Mouse (Mus musculus) c-Kit-positive CD71-positive TER-119-negative erythroid progenitor cells, embryonic 14.5 days (primary cell): ENCODE results near the gene Greb1.

Experiments
- DNase-seq: peaks from one replicate; pipeline ENCODE4 v3.0.0-alpha.2; 2013; ENCODE audit warnings: low read depth

Greb1 gene

GRCm38 (mm10) chr12:16634075-16634813 lies 166.4 kb downstream of the Greb1 start:
- DNase-seq: peak; percentile 13

- DNase-seq: no peak
These were observed 167.5 kb downstream of the Greb1 start for GRCm38 (mm10) chr12:16633235-16633634.

GRCm38 (mm10) chr12:16631423-16631822 lies 169.3 kb downstream of the Greb1 start:
- DNase-seq: no peak

GRCm38 (mm10) chr12:16630866-16631185 lies 169.9 kb downstream of the Greb1 start:
- DNase-seq: no peak

- DNase-seq: no peak
These were observed 170.4 kb downstream of the Greb1 start for GRCm38 (mm10) chr12:16630152-16630865.
